Mouse (Mus musculus) bone marrow macrophage, adult 2 months (primary cell): ENCODE data around the gene Retreg3. TPM values are rescaled to one million over a fixed set of nuclear protein-coding genes. Genes with fewer than 3 reads are reported as not detected.

Source experiments
- H3K27ac ChIP-seq: 2 replicates; pipeline ENCODE4 v1.5.1; 2012; ENCODE audit warnings: low read depth, low read length; ENCODE audit not compliant: insufficient read depth
- H3K4me1 ChIP-seq: 2 replicates; pipeline ENCODE4 v1.6.1; 2012; ENCODE audit warnings: low read length; ENCODE audit not compliant: control insufficient read depth, insufficient read depth
- H3K4me3 ChIP-seq: 2 replicates; pipeline ENCODE4 v1.5.1; 2012; ENCODE audit warnings: mild to moderate bottlenecking, low read length, moderate library complexity; ENCODE audit not compliant: insufficient read depth
- CTCF ChIP-seq: IDR thresholded peaks from 2 replicates; pipeline ENCODE4 v1.5.1; 2012; ENCODE audit warnings: low read depth, mild to moderate bottlenecking, low read length, moderate library complexity
- POLR2A ChIP-seq: IDR thresholded peaks from 2 replicates; pipeline ENCODE4 v1.6.1; 2012; ENCODE audit warnings: mild to moderate bottlenecking, low read depth, low read length, borderline replicate concordance
- polyA plus RNA-seq: library from polyadenylated mRNA; stranded (reverse); fragments of >200 nt; gene quantifications from 2 replicates; pipeline ENCODE4 v1.2.4, GENCODE M21; 2012; ENCODE audit not compliant: missing spikeins, insufficient read depth, insufficient read length

Retreg3 gene
- polyA plus RNA-seq, 1 experiment: 62.4 TPM

GRCm38 (mm10) chr11:101120545-101121188 is 974 bp upstream of the Retreg3 start:
- H3K4me1 ChIP-seq: peaks cover 26% of the 10 kb centered on the region
- H3K4me3 ChIP-seq: peak overlapping the region; percentile 73
- no peak for TF ChIP-seq POLR2A
- TF ChIP-seq CTCF: no peak
- peak overlapping the region; percentile 49 for H3K27ac ChIP-seq

GRCm38 (mm10) chr11:101119131-101119760 is 447 bp downstream of the Retreg3 start:
- H3K4me3 ChIP-seq: peak overlapping the region; percentile 77
- peak overlapping the region; percentile 58 for H3K27ac ChIP-seq
- H3K4me1 ChIP-seq: peaks cover 35% of the 10 kb centered on the region
- TF ChIP-seq POLR2A (no peak), CTCF (no peak)

GRCm38 (mm10) chr11:101118105-101118504 is 1.6 kb downstream of the Retreg3 start:
- Histone ChIP-seq H3K4me1 (peaks cover 42% of the 10 kb centered on the region), H3K4me3 (peak overlapping the region; percentile 77), H3K27ac (no peak overlapping the region)
- no peak for TF ChIP-seq POLR2A
- no peak for TF ChIP-seq CTCF

- Histone ChIP-seq H3K4me3 (no peak overlapping the region), H3K27ac (peak overlapping the region; percentile 94), H3K4me1 (peaks cover 46% of the 10 kb centered on the region)
- TF ChIP-seq CTCF: no peak
- no peak for TF ChIP-seq POLR2A
These were observed 4.1 kb downstream of the Retreg3 start for GRCm38 (mm10) chr11:101115564-101115963.

- TF ChIP-seq CTCF (no peak), POLR2A (no peak)
- no peak overlapping the region for H3K27ac ChIP-seq
- H3K4me1 ChIP-seq: peaks cover 38% of the 10 kb centered on the region
- no peak overlapping the region for H3K4me3 ChIP-seq
These were observed 7.5 kb downstream of the Retreg3 start for GRCm38 (mm10) chr11:101112186-101112585.

- Histone ChIP-seq H3K4me3 (no peak overlapping the region), H3K4me1 (peaks cover 29% of the 10 kb centered on the region), H3K27ac (no peak overlapping the region)
- no peak for TF ChIP-seq CTCF
- no peak for TF ChIP-seq POLR2A
These were observed 8.5 kb downstream of the Retreg3 start for GRCm38 (mm10) chr11:101111178-101111577.

- Histone ChIP-seq H3K27ac (no peak overlapping the region), H3K4me3 (no peak overlapping the region), H3K4me1 (peaks cover 25% of the 10 kb centered on the region)
- no peak for TF ChIP-seq POLR2A
- TF ChIP-seq CTCF: no peak
These were observed 9.0 kb downstream of the Retreg3 start for GRCm38 (mm10) chr11:101110708-101111107.

GRCm38 (mm10) chr11:101109351-101109750 is 10.3 kb downstream of the Retreg3 start:
- Histone ChIP-seq H3K27ac (no peak overlapping the region), H3K4me3 (no peak overlapping the region), H3K4me1 (peaks cover 17% of the 10 kb centered on the region)
- TF ChIP-seq CTCF (no peak), POLR2A (no peak)

GRCm38 (mm10) chr11:101103011-101103410 is 16.7 kb downstream of the Retreg3 start:
- no peak overlapping the region for H3K27ac ChIP-seq

GRCm38 (mm10) chr11:101098231-101098630 is 21.5 kb downstream of the Retreg3 start:
- Histone ChIP-seq H3K27ac (no peak overlapping the region), H3K4me3 (no peak overlapping the region), H3K4me1 (peaks cover 6% of the 10 kb centered on the region; the same call in 1 of the 2 replicates)
- TF ChIP-seq CTCF (no peak), POLR2A (no peak)

More at GRCm38 (mm10) chr11:101103011-101103410, 16.7 kb downstream of the Retreg3 start:
- H3K4me3 ChIP-seq: no peak overlapping the region
- no peaks in the 10 kb centered on the region for H3K4me1 ChIP-seq
- TF ChIP-seq POLR2A (no peak), CTCF (no peak)
